Mouse (Mus musculus): ENCODE data around the gene Lat2. TPM values are rescaled to one million over a fixed set of nuclear protein-coding genes. Genes with fewer than 3 reads are reported as not detected.
A peak's percentile ranks its signal among the peaks of the same experiment; 100 is the strongest.

Gene Lat2
- polyA plus RNA-seq, 1 experiment from 2014 or later = 2.2 TPM

DNA sequence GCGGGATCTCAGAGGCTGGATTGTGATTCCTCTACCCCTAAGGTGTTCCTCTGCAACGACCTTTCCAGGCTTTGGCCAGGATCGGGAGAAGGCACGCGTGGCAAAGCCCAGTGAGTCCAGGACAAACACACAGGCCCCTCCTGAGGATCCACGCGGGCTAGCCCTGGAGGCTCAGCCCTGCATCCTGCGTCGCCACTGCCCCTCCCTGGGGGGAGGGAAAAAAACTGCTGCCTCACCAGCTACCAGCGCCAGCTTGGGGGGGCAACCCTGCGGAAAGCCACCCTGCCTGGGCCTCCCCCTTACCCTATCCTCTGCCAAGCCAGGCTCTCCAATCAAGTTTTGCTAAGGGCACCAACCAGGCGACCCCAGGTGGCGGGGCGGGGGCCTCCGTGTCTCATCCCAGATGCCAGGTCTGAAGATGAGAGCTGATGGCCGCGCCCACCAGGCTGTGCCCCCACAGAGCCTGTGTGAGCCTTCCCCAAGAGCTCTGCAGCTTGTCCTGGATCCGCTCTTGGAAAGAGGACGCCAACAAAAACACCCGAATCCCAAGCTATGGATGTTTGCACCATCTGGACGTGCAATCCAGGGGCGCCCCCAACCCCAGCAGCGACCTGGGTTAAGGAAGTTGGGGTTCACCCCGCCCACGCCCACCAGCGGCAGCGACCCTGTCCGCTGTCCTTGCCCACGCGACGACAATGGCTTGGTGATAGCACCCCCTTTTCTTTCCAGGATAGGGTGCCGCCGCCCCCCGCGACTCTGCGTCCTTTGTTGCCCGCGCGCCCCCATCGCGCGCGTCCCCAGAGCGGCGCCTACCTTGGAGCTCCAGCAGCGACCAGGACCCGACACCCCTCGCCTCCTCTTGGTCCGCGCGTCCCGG is 63.4 kb downstream of the Lat2 start:
- 2% methylated on average over 52 of the region's 52 CpGs for WGBS
- Histone ChIP-seq H3K27me3 (replicated peaks) (no peaks in the 10 kb centered on the region; the same call in 1 of the 2 replicates), H3K9ac (peak overlapping the region; percentile 94), H3K4me1 (peaks cover 44% of the 10 kb centered on the region), H3K27ac (replicated peaks) (peak overlapping the region; percentile 92), H3K9me3 (no peaks in the 10 kb centered on the region), H3K4me3 (peak overlapping the region; percentile 86), H3K4me2 (peak overlapping the region; percentile 92), H3K36me3 (no peaks in the 10 kb centered on the region)
- ATAC-seq (ENCODE audit: extremely low read depth, insufficient number of reproducible peaks, low FRiP score, low TSS enrichment) = no peak; the same call in 1 of the 2 replicates

DNA sequence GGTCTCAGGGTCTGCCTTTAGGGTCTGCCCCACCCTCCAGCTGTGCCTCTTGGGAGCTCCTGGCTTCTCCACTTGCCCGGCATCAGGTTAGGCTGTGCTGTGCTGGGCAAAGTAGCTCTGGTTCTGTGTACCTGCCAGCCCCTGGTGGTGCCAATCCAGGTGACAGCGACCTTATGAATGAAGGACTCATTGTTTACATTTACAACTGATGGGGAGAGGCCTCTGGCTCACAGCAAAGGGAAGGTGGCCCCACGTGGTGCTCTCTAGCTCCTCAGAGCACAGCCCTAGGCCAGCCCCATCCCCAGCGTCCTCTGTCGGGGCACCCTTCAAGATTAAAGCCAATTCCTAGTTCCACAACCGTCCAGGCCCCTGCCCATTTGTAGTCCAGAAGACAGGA is 64.0 kb downstream of the Lat2 start:
- Histone ChIP-seq H3K4me2 (peak overlapping the region; percentile 92), H3K4me1 (peaks cover 41% of the 10 kb centered on the region)
- 8% methylated on average over 6 of the region's 6 CpGs for WGBS

More for the DNA sequence above, 64.0 kb downstream of the Lat2 start:
- Histone ChIP-seq H3K4me3 (peak overlapping the region; percentile 86), H3K36me3 (no peaks in the 10 kb centered on the region), H3K27ac (replicated peaks) (peak overlapping the region; percentile 92), H3K9ac (peak overlapping the region; percentile 94), H3K9me3 (no peaks in the 10 kb centered on the region), H3K27me3 (replicated peaks) (no peaks in the 10 kb centered on the region; the same call in 1 of the 2 replicates)
- no peak for ATAC-seq (ENCODE audit: extremely low read depth, insufficient number of reproducible peaks, low FRiP score, low TSS enrichment)

Small RNA genes within 50 kb of the gene (microRNA-seq; reads per million reads assigned to microRNA genes)
- gene Mir7228 = not detected

Other genes with a start within 250 kb of the Lat2 start
- 53.4 and 56.5 TPM in 2 replicates for gene Gtf2ird1, start 158.3 kb downstream of the Lat2 start, polyA plus RNA-seq (2015; fragmentation: Nextera tagmentation; extraction: Ambion mirVana)
- 1.5 and 2.0 TPM in 2 replicates for gene Clip2, start 62.6 kb downstream of the Lat2 start, polyA plus RNA-seq (2015; fragmentation: Nextera tagmentation; extraction: Ambion mirVana)
- gene Syna, start 54.9 kb downstream of the Lat2 start, polyA plus RNA-seq (2015; fragmentation: Nextera tagmentation; extraction: Ambion mirVana) = not detected in 2 replicates
- gene Rfc2, start 33.7 kb downstream of the Lat2 start, polyA plus RNA-seq (2015; fragmentation: Nextera tagmentation; extraction: Ambion mirVana) = 196 and 200 TPM in 2 replicates
- gene Eif4h, start 24.5 kb upstream of the Lat2 start, polyA plus RNA-seq (2015; fragmentation: Nextera tagmentation; extraction: Ambion mirVana) = 318 and 329 TPM in 2 replicates
- 3.1 and 3.8 TPM in 2 replicates for gene Limk1, start 73.6 kb upstream of the Lat2 start, polyA plus RNA-seq (2015; fragmentation: Nextera tagmentation; extraction: Ambion mirVana)
- 266 and 283 TPM in 2 replicates for gene Eln, start 132.3 kb upstream of the Lat2 start, polyA plus RNA-seq (2015; fragmentation: Nextera tagmentation; extraction: Ambion mirVana)